Mouse (Mus musculus) stomach, embryonic 16.5 days (tissue): Measurements from ENCODE around the gene Tmem251. TPM values are rescaled to one million over a fixed set of nuclear protein-coding genes. Genes with fewer than 3 reads are reported as not detected.
A peak's percentile ranks its signal among the peaks of the same experiment; 100 is the strongest.

Experiments
- ATAC-seq: fragments of 200-750 bp; cut with Nextera tagmentation; 2 replicates; pipeline ENCODE4 v1.8.0; 2017; ENCODE audit warnings: moderate number of reproducible peaks, moderate TSS enrichment; ENCODE audit not compliant: insufficient read depth, low FRiP score
- H3K27ac ChIP-seq: fragments of 300-500 bp; sonication (generic); 2 replicates; pipeline ENCODE4 v1.5.1; 2014; ENCODE audit warnings: low read length
- H3K27me3 ChIP-seq: fragments of 300-500 bp; sonication (generic); 2 replicates; pipeline ENCODE4 v1.6.1; 2014; ENCODE audit warnings: low read length, control low read depth, mixed read lengths; ENCODE audit not compliant: control insufficient read depth, insufficient read depth
- H3K36me3 ChIP-seq: fragments of 300-500 bp; sonication (generic); 2 replicates; pipeline ENCODE4 v1.6.1; 2014; ENCODE audit warnings: low read length; ENCODE audit not compliant: control insufficient read depth, insufficient read depth
- H3K4me1 ChIP-seq: fragments of 300-500 bp; sonication (generic); 2 replicates; pipeline ENCODE4 v1.6.1; 2014; ENCODE audit warnings: low read length, control low read depth, mixed read lengths; ENCODE audit not compliant: control insufficient read depth, insufficient read depth
- H3K4me2 ChIP-seq: fragments of 300-500 bp; sonication (generic); 2 replicates; pipeline ENCODE4 v1.6.1; 2014; ENCODE audit warnings: low read depth, low read length, mixed read lengths
- H3K4me3 ChIP-seq: fragments of 300-500 bp; sonication (generic); replicated peaks from 2 replicates; pipeline ENCODE4 v1.5.1; 2014; ENCODE audit warnings: mild to moderate bottlenecking, low read length
- H3K9ac ChIP-seq: fragments of 300-500 bp; sonication (generic); 2 replicates; pipeline ENCODE4 v1.6.1; 2014; ENCODE audit warnings: low read length
- H3K9me3 ChIP-seq: fragments of 300-500 bp; sonication (generic); replicated peaks from 2 replicates; pipeline ENCODE4 v1.6.1; 2016; ENCODE audit warnings: low read length, control low read depth; ENCODE audit not compliant: control insufficient read depth
- WGBS: fragments of 180-500 bp; shearing (Covaris S2); extraction: QIAGEN DNeasy Blood & Tissue Kit; methylation state at CpG from one replicate; pipeline ENCODE4 v1.1.7; 2014; 5-methylcytosine and 5-hydroxymethylcytosine counted together
- polyA plus RNA-seq: library from polyadenylated mRNA; unstranded; fragments of >200 nt; fragmentation: Nextera tagmentation; extraction: Ambion mirVana; gene quantifications from 2 replicates; pipeline ENCODE4 v1.2.1, GENCODE M21; 2015

Gene Tmem251
- polyA plus RNA-seq, 1 experiment from 2014 or later = 9.6 TPM

DNA sequence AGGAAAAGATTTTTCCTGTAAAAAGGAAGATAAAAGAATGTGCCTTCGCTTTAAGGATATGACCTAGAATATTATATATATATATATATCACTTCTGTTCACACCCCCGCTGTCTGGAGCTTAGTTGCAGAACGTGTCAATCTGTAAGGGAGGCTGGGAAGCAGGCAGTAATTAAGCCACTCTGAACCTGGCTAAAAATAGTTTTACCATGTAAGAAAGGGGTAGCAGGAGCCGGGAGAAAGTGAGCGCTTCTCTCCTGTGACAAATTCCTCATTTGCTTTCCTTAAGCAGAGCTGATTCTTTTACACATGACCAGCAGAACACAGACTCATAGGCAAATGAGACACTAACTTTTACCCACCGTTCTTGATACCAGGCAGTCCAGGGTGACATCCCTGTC lies 19.7 kb upstream of the Tmem251 start:
- Histone ChIP-seq H3K4me2 (no peak overlapping the region), H3K9me3 (no peaks in the 10 kb centered on the region), H3K27me3 (no peaks in the 10 kb centered on the region), H3K27ac (no peak overlapping the region), H3K4me3 (no peak overlapping the region), H3K9ac (no peak overlapping the region), H3K36me3 (no peaks in the 10 kb centered on the region), H3K4me1 (peaks cover 3% of the 10 kb centered on the region; the same call in 1 of the 2 replicates)
- ATAC-seq = no peak
- WGBS = 64% methylated on average over 6 of the region's 6 CpGs

DNA sequence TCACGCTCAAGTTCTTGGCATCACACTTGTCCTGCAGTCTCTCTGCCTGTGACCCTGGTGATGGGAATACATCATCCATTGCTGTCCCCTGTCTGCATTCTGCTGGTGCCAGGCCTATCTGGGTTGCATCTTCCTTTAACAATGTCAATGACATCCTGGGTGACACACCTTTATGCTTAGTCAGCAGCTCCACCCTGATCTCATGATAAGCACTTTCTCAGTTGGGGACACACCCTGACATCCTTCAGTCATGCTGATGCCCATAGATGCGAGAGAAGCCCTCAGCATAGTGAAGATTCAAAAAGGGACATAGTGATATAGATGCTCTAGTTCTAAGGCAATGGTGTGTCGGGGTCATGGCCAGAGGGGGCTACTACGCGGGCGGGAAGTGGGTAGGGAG lies 18.4 kb upstream of the Tmem251 start:
- no peak overlapping the region for H3K4me2 ChIP-seq
- ATAC-seq = no peak
- no peaks in the 10 kb centered on the region for H3K27me3 ChIP-seq
- no peak overlapping the region for H3K27ac ChIP-seq
- 92% methylated on average over 6 of the region's 6 CpGs for WGBS
- H3K4me3 ChIP-seq = no peak overlapping the region
- no peak overlapping the region for H3K9ac ChIP-seq
- H3K9me3 ChIP-seq = no peaks in the 10 kb centered on the region
- peaks cover 3% of the 10 kb centered on the region; the same call in 1 of the 2 replicates for H3K4me1 ChIP-seq
- no peaks in the 10 kb centered on the region for H3K36me3 ChIP-seq

GRCm38 (mm10) chr12:102725761-102726175 lies 17.8 kb upstream of the Tmem251 start:
- no peak overlapping the region for H3K4me2 ChIP-seq
- H3K4me1 ChIP-seq = peaks cover 9% of the 10 kb centered on the region
- ATAC-seq = no peak
- no peaks in the 10 kb centered on the region for H3K9me3 ChIP-seq
- no peaks in the 10 kb centered on the region for H3K36me3 ChIP-seq
- no peak overlapping the region for H3K27ac ChIP-seq
- 54% methylated on average over 7 of the region's 7 CpGs for WGBS
- no peaks in the 10 kb centered on the region for H3K27me3 ChIP-seq
- no peak overlapping the region for H3K4me3 ChIP-seq
- no peak overlapping the region for H3K9ac ChIP-seq

DNA sequence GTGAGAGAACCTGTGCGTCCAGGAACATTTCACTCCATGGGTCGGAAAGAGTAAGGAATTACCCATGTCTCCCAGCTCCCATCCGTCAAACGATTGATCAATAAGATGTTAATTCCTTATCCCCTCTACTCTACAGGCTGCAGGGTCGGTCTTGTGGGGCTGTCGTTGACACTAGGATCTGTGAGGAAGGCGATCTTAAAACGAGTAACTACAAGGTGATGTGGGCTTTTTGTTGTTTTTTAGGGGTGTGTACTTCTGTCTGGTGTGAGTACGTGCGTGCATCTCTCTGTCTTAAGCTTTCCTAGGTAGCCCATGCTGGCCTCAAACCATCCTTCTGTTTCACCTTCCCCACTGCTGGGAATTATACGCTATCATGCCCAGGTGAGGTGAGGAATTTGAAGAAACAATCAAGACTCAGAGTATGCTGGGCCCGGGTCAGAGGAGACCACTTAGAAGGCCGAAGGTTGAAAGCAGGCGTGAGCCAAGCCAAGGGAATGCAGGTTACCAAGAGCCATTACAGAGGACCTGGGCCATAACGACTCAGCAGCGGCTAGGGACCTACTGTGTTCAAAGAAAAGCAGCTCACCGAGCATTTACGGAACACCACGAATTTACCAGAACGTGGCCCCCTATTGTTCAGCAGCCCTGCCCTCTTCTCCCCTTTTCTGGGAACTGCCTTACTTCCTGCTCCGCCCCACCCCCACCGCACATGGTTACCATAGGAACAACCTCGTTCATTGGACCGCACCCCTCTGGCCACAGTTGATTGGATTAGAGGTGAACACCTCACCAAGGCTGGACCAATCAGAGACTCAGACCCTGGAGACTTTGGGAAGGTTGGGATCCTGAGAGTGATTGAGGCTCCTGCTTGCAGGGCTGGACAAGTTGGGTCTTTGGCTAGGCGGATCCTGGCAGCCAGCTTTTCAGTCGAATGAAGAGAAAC lies 13.4 kb upstream of the Tmem251 start:
- no peak overlapping the region for H3K9ac ChIP-seq
- WGBS = 31% methylated on average over 26 of the region's 26 CpGs
- no peaks in the 10 kb centered on the region for H3K9me3 ChIP-seq
- H3K4me3 ChIP-seq = peak overlapping the region; percentile 8
- H3K4me1 ChIP-seq = peaks cover 11% of the 10 kb centered on the region
- H3K27me3 ChIP-seq = no peaks in the 10 kb centered on the region
- peak overlapping the region; percentile 95 for H3K27ac ChIP-seq
- peak; percentile 94 for ATAC-seq
- no peaks in the 10 kb centered on the region for H3K36me3 ChIP-seq
- peak overlapping the region; percentile 48 for H3K4me2 ChIP-seq

GRCm38 (mm10) chr12:102730798-102731619 lies 12.6 kb upstream of the Tmem251 start:
- WGBS = 24% methylated on average over 16 of the region's 16 CpGs
- Histone ChIP-seq H3K4me2 (peak overlapping the region; percentile 48), H3K27ac (peak overlapping the region; percentile 95), H3K36me3 (no peaks in the 10 kb centered on the region), H3K9ac (no peak overlapping the region), H3K27me3 (no peaks in the 10 kb centered on the region), H3K4me1 (peaks cover 8% of the 10 kb centered on the region), H3K4me3 (peak overlapping the region; percentile 8; the same call in 1 of the 2 replicates), H3K9me3 (no peaks in the 10 kb centered on the region)
- ATAC-seq = peak; percentile 19; the same call in 1 of the 2 replicates

GRCm38 (mm10) chr12:102733381-102733780 lies 10.2 kb upstream of the Tmem251 start:
- ATAC-seq = no peak
- no peak overlapping the region for H3K27ac ChIP-seq
- WGBS = 11% methylated on average over 4 of the region's 5 CpGs

DNA sequence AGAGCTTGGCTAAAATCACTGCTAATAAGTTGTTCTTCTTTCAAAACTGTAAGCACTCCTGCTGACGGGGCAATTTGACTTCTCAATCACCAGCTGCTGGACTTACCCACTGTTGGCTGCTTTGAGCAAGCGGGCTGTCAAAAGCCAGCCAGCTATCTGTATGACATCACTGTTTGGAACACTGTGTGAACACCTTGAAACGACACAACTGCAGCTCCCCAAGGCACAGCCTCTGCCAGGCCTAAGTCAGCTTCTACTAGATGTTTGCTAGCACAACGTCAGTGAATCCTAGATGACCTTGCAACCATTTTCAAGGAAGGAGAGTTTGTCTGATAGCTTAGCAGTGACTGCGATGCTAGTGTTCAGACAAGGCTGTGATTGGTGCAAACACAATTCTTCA lies 4.5 kb upstream of the Tmem251 start:
- H3K27me3 ChIP-seq = no peaks in the 10 kb centered on the region
- H3K4me3 ChIP-seq = no peak overlapping the region
- H3K9me3 ChIP-seq = no peaks in the 10 kb centered on the region
- H3K36me3 ChIP-seq = no peaks in the 10 kb centered on the region
- H3K27ac ChIP-seq = no peak overlapping the region
- no peak overlapping the region for H3K4me2 ChIP-seq
- no peak overlapping the region for H3K9ac ChIP-seq
- peaks cover 9% of the 10 kb centered on the region for H3K4me1 ChIP-seq
- WGBS = 64% methylated on average over 5 of the region's 5 CpGs
- no peak for ATAC-seq

More at GRCm38 (mm10) chr12:102733381-102733780, 10.2 kb upstream of the Tmem251 start:
- H3K36me3 ChIP-seq = no peaks in the 10 kb centered on the region
- no peak overlapping the region for H3K4me3 ChIP-seq
- no peaks in the 10 kb centered on the region for H3K27me3 ChIP-seq
- peaks cover 8% of the 10 kb centered on the region for H3K4me1 ChIP-seq
- H3K9me3 ChIP-seq = no peaks in the 10 kb centered on the region
- H3K4me2 ChIP-seq = no peak overlapping the region
- H3K9ac ChIP-seq = no peak overlapping the region

DNA sequence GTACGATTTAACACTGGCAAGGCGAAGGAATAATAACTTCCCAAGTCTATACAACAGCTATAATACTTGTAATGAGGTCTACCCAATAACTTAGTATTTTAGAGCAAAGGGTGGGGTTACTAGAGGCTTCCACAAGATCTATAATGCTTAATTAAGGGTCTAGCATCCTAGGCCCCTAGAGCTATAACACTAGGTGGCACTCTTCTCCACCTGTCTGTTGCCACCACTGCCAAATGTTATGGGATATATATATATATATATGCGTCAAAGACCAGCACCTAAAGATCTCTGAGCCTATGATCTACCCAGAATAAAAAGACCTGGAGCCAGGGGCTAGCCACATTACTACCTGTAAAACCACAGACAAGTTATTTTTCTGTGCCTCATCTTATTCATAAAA lies 3.3 kb upstream of the Tmem251 start:
- ATAC-seq = no peak
- WGBS = 66% methylated on average over 3 of the region's 3 CpGs
- no peaks in the 10 kb centered on the region for H3K36me3 ChIP-seq

DNA sequence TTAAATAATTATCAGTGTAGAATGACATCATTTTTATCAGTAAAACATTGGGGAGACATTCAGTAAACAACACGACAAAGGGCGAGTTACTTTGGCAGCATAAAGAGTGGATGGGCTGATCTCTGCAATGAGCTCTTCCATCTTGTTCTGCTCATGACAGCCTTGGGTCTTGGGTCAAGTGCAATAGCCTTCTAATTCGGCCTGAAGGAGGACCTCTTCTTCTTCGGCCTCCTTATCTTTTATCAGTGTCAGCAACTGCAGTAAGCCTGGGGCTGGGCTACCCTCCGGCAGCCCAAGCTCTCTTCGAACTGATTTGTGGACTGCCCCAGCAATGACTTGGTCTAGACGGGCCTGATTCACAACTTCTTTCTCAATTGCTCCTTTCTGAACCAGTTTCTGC lies 1.5 kb upstream of the Tmem251 start:
- H3K27me3 ChIP-seq = no peaks in the 10 kb centered on the region
- H3K4me3 ChIP-seq = no peak overlapping the region
- ATAC-seq = no peak
- no peak overlapping the region for H3K9ac ChIP-seq
- no peak overlapping the region for H3K27ac ChIP-seq
- H3K9me3 ChIP-seq = no peaks in the 10 kb centered on the region
- 66% methylated on average over 7 of the region's 7 CpGs for WGBS
- no peak overlapping the region for H3K4me2 ChIP-seq
- no peaks in the 10 kb centered on the region for H3K36me3 ChIP-seq
- H3K4me1 ChIP-seq = peaks cover 14% of the 10 kb centered on the region

More for the DNA sequence above, 3.3 kb upstream of the Tmem251 start:
- Histone ChIP-seq H3K9me3 (no peaks in the 10 kb centered on the region), H3K27ac (no peak overlapping the region), H3K4me2 (no peak overlapping the region), H3K9ac (no peak overlapping the region), H3K27me3 (no peaks in the 10 kb centered on the region), H3K4me1 (peaks cover 14% of the 10 kb centered on the region), H3K4me3 (no peak overlapping the region)
